Mouse (Mus musculus) mouse embryonic stem cell (cell line): ENCODE measurements around the gene Pyy.

ENCODE experiments used
- in situ Hi-C, 2 experiments: fragments of 300-500 bp; cut with MboI; formaldehyde crosslinking; loops; 1 replicate in 1 of 2; 3 replicates in 1 of 2; pipeline ENCODE4 v1.14.3; 2019 to 2020; ENCODE audit warnings: low sequenced_read_pairs in 2 of 2, low pct_unique_long_range_greater_than_20kb in 1 of 2, mixed read lengths in 1 of 2; ENCODE audit not compliant: unreplicated experiment in 1 of 2

Gene Pyy

DNA sequence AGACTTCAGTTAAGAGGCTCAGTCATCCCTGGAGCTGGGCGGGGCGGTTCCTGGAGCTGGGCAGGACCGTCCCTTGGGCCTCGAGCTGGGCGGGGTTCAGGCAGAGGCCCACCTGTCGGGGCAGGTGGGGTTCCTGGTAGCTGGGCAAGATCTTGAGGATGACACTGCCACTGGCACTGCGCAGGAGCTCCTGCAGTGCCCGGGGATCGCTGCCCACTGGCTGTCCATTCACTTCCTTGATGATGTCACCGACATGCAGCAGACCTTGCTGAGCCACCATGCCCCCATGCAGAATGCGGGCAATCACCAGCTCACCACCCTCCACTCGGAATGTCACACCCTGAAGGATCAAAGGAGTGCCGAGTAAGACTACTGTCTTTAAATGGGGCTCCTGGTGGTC is 44.6 kb downstream of the Pyy start:
- in situ Hi-C loops, result loop anchor here in 1 of 2 experiments (10.0 kb wide), 1 partner anchor 82 kb away; the partner anchor contains the start of gene Nags

DNA sequence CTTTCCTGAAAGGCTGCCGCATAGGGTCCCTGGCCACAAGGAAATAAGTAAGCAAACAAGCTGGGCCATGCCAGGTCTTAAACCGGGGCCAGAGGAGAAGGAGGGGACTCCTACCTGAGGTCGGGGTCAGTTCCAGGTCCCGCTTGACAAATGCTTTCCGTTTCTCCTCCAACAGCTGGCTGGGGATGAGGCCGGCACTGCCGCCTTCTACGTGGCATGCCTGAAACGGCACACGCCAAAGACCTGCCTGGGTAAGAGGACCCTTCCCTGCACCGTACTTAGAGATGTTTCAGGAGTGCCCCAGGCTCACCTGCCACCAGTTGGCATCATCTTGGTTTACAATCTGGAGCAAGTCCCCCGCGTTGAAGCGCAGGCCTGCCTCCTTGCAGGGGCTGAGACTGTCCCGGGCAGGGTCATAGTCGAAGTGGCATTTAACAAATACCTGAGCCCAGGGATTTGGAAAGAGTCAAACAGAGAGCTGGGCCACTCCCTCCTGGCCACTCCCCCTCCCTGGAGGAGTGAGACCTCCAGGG is 45.6 kb downstream of the Pyy start:
- in situ Hi-C loops, result loop anchor here in 1 of 2 experiments (10.0 kb wide), 1 partner anchor 83 kb away; the partner anchor contains the start of gene Nags

DNA sequence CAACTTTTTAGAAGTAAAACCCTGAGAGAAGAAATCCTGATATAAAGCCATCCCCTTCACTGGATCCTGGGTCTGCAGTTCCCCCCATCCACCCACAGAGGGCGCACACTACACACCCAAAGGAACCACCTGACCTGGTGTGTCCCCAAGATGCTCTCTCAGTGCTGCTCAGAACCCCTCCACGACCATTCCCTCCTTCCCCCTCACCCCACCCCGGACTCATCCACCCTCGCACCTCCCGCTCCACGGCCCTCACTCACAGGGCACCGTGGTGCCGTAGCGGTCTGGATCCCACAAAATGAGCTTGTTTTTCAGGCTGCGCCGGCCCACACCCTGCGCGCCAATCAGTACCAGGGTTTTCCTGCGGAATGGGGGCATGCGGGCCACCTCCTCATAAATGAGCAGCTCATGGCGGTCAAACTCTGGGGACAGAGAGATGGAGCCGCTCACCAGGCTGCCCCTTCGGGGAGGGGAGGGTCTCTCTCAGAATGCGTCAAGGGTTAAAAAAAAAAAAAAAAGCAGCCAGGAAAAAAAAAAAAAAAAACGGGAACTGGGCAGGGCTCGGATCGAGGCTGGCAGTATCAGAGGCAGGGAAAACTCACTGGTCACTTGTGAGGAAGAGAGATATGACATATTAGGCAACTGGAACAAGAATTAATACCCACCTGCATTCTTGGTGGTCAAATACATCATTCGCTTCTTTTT is 46.2 kb downstream of the Pyy start:
- in situ Hi-C loops, result loop anchor here in 1 of 2 experiments (10.0 kb wide), 1 partner anchor 83 kb away; the partner anchor contains the start of gene Nags
